Mouse (Mus musculus) hindbrain, embryonic 14.5 days (tissue): Measurements from ENCODE around the gene Utrn. TPM values are rescaled to one million over a fixed set of nuclear protein-coding genes. Genes with fewer than 3 reads are reported as not detected.

Experiments used
- ATAC-seq: fragments of 200-750 bp; cut with Nextera tagmentation; 2 replicates; pipeline ENCODE4 v1.8.0; 2017; ENCODE audit warnings: moderate number of reproducible peaks, mild to moderate bottlenecking, moderate TSS enrichment, moderate library complexity; ENCODE audit not compliant: low FRiP score
- DNase-seq: peaks from one replicate; pipeline ENCODE4 v3.0.0-alpha.2; 2015; ENCODE audit warnings: low spot score
- H3K27ac ChIP-seq: fragments of 300-500 bp; sonication (generic); 2 replicates; pipeline ENCODE4 v1.5.1; 2014; ENCODE audit warnings: mild to moderate bottlenecking, moderate library complexity
- H3K27me3 ChIP-seq: fragments of 300-500 bp; sonication (generic); 2 replicates; pipeline ENCODE4 v1.6.1; 2014; ENCODE audit warnings: mild to moderate bottlenecking, low read length, mixed read lengths; ENCODE audit not compliant: control insufficient read depth, insufficient read depth
- H3K36me3 ChIP-seq: fragments of 300-500 bp; sonication (generic); replicated peaks from 2 replicates; pipeline ENCODE4 v1.6.1; 2014; ENCODE audit not compliant: control insufficient read depth, insufficient read depth
- H3K4me1 ChIP-seq: fragments of 300-500 bp; sonication (generic); replicated peaks from 2 replicates; pipeline ENCODE4 v1.6.1; 2014; ENCODE audit warnings: antibody characterized with exemption, low read length, mixed read lengths; ENCODE audit not compliant: control insufficient read depth, insufficient read depth
- H3K4me2 ChIP-seq: fragments of 300-500 bp; sonication (generic); replicated peaks from 2 replicates; pipeline ENCODE4 v1.6.1; 2014; ENCODE audit warnings: mild to moderate bottlenecking, moderate library complexity
- H3K4me3 ChIP-seq: fragments of 300-500 bp; sonication (generic); replicated peaks from 2 replicates; pipeline ENCODE4 v1.5.1; 2014; ENCODE audit warnings: mild to moderate bottlenecking, low read length
- H3K9ac ChIP-seq: fragments of 300-500 bp; sonication (generic); 2 replicates; pipeline ENCODE4 v1.6.1; 2014
- H3K9me3 ChIP-seq: fragments of 300-500 bp; sonication (generic); 2 replicates; pipeline ENCODE4 v1.6.1; 2016; ENCODE audit warnings: low read length; ENCODE audit not compliant: control insufficient read depth
- WGBS: fragments of 180-500 bp; shearing (Covaris S2); extraction: QIAGEN DNeasy Blood & Tissue Kit; methylation state at CpG from one replicate; pipeline ENCODE4 v1.1.7; 2014; 5-methylcytosine and 5-hydroxymethylcytosine counted together
- polyA plus RNA-seq: library from polyadenylated mRNA; unstranded; fragments of >200 nt; fragmentation: Nextera tagmentation; extraction: Ambion mirVana; gene quantifications from 2 replicates; pipeline ENCODE4 v1.2.1, GENCODE M21; 2014

Utrn gene
- polyA plus RNA-seq, 1 experiment from 2014 or later, result 28.2 TPM

DNA sequence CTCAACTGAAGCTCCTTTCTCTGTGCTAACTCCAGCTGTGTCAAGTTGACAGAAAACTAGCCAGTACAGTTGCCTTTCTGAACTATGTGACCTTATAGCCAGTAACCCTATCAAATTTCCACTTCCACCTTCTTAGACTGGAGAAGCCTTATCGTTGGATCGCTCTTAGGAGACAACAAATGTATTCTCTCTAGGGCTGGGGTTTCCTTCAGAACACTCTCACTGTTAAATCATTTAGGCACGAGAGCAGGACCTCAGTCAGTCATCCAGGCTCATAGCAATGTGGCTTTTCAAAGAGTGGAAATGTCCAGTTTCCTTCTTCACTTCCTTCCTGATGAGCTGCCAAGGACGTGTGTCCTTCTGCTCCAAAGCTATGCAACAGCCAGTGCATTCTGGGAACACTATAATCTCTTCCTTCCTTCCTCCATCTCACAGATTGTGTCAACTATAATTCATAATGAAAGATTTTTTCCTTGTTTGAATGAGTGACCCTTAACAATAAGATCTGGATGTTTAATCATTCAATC, 87.7 kb downstream of the Utrn start:
- H3K4me1 ChIP-seq, result no peaks in the 10 kb centered on the region
- no peak overlapping the region for H3K27ac ChIP-seq
- no peaks in the 10 kb centered on the region for H3K36me3 ChIP-seq
- no peak overlapping the region for H3K9ac ChIP-seq
- no peak overlapping the region for H3K4me3 ChIP-seq
- ATAC-seq (no peak), DNase-seq (no peak)
- H3K9me3 ChIP-seq, result no peaks in the 10 kb centered on the region
- 84% methylated on average over 4 of the region's 4 CpGs for WGBS
- no peaks in the 10 kb centered on the region for H3K27me3 ChIP-seq
- no peak overlapping the region for H3K4me2 ChIP-seq

GRCm38 (mm10) chr10:12773178-12773577, 96.0 kb downstream of the Utrn start:
- Histone ChIP-seq H3K4me3 (no peak overlapping the region), H3K27me3 (no peaks in the 10 kb centered on the region), H3K27ac (no peak overlapping the region), H3K9ac (no peak overlapping the region), H3K36me3 (no peaks in the 10 kb centered on the region), H3K4me1 (no peaks in the 10 kb centered on the region), H3K4me2 (no peak overlapping the region), H3K9me3 (0 out of 2 replicates have a peak, but pooled peaks cover 2% of the 10 kb centered on the region)
- whole genome bisulfite sequencing, result 41% methylated on average over 6 of the region's 6 CpGs
- DNase-seq (no peak), ATAC-seq (no peak)

- ATAC-seq (no peak), DNase-seq (no peak)
- WGBS, result 90% methylated on average over 2 of the region's 2 CpGs
- Histone ChIP-seq H3K4me1 (no peaks in the 10 kb centered on the region), H3K4me2 (no peak overlapping the region), H3K27ac (no peak overlapping the region), H3K36me3 (no peaks in the 10 kb centered on the region), H3K9me3 (0 out of 2 replicates have a peak, but pooled peaks cover 4% of the 10 kb centered on the region), H3K9ac (no peak overlapping the region), H3K27me3 (no peaks in the 10 kb centered on the region), H3K4me3 (no peak overlapping the region)
These were observed 97.7 kb downstream of the Utrn start for GRCm38 (mm10) chr10:12771511-12771910.

DNA sequence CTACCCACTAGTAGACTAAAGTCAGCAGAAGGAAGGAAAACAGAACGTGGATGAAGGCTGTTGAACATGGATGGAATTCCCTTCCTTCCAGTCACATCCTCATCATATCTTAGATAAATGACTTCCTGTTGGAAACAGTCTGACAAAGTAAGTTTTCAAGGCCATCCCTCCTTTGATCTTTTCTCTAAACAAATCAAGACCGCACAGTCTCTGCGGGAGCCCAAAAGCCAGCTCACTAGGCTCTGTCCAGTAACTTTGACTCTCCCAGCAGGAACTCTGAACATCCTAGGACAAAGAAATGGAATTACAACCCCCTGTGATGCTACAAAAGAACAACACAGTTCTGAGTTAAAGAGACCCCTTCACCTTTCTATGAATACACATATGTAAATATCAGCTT, 106.5 kb downstream of the Utrn start:
- H3K4me2 ChIP-seq, result no peak overlapping the region
- H3K9ac ChIP-seq, result no peak overlapping the region
- 35% methylated on average over 3 of the region's 3 CpGs for WGBS
- no peak overlapping the region for H3K27ac ChIP-seq
- H3K4me1 ChIP-seq, result no peaks in the 10 kb centered on the region
- DNase-seq, result no peak
- no peaks in the 10 kb centered on the region for H3K27me3 ChIP-seq
- no peak for ATAC-seq
- no peaks in the 10 kb centered on the region for H3K9me3 ChIP-seq
- H3K4me3 ChIP-seq, result no peak overlapping the region
- no peaks in the 10 kb centered on the region for H3K36me3 ChIP-seq

DNA sequence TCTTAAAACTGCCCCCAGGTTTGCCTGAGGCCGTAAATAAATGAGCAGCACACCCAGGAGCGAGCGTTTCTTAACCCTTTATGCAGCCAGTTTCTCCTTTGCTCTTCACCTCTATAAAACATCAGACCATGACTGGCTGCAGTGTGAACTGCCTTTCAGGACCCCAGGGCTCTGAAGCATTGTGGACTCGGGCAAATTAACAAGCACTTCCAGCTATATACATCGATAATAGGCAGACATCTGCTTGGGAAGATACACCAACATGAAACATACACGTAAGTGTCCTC, 110.5 kb downstream of the Utrn start:
- DNase-seq (no peak), ATAC-seq (no peak)
- H3K9ac ChIP-seq, result no peak overlapping the region
- H3K4me2 ChIP-seq, result no peak overlapping the region
- H3K27me3 ChIP-seq, result no peaks in the 10 kb centered on the region; the same call in 1 of the 2 replicates
- H3K27ac ChIP-seq, result no peak overlapping the region
- H3K4me1 ChIP-seq, result no peaks in the 10 kb centered on the region
- no peaks in the 10 kb centered on the region for H3K36me3 ChIP-seq
- H3K4me3 ChIP-seq, result no peak overlapping the region
- WGBS, result 68% methylated on average over 6 of the region's 6 CpGs
- no peaks in the 10 kb centered on the region for H3K9me3 ChIP-seq

DNA sequence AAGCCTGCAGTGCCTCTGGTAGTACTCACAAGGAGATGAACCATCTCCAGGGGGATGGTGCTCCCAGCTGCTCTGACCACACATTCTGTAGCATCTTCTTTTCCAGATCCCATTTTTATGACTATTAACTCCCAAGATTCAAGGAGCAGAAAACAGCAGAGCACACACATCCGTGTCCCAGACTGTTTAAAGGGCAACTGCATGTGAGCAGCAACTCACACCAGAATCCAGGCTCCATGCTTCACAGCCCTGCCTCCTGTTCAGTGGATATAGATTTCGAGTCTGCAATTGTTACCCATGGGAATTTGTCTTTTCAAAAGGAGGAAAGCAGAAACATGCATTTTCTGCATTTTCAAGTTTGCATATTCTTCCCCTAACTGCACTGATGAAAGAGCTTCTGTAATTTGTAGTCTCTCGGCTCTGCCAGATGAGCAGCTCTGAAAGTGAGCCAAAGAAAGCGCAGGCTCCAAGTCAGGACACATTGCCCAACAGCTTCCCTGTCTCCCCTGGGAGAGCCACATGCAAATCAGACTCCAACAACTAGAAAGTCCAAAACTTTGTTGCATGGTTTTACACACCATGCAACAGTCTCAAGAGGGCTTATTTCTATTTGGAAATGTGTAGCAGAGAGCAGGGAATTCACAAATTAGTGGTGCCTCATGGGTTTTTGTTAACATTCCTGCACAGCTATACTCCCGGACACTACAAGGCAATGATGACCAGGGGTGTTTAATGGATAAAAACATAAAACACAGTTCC, 111.0 kb downstream of the Utrn start:
- H3K4me3 ChIP-seq, result no peak overlapping the region
- DNase-seq, result peak; percentile 63
- no peaks in the 10 kb centered on the region for H3K9me3 ChIP-seq
- H3K27me3 ChIP-seq, result no peaks in the 10 kb centered on the region; the same call in 1 of the 2 replicates
- H3K27ac ChIP-seq, result no peak overlapping the region
- no peak overlapping the region for H3K9ac ChIP-seq
- no peak for ATAC-seq
- 55% methylated on average over 5 of the region's 5 CpGs for WGBS
- no peaks in the 10 kb centered on the region for H3K4me1 ChIP-seq
- no peaks in the 10 kb centered on the region for H3K36me3 ChIP-seq
- no peak overlapping the region for H3K4me2 ChIP-seq

GRCm38 (mm10) chr10:12756692-12757091, 112.5 kb downstream of the Utrn start:
- no peaks in the 10 kb centered on the region for H3K9me3 ChIP-seq
- H3K27ac ChIP-seq, result no peak overlapping the region
- no peaks in the 10 kb centered on the region for H3K4me1 ChIP-seq
- no peaks in the 10 kb centered on the region for H3K36me3 ChIP-seq
- no peak overlapping the region for H3K4me3 ChIP-seq
- H3K9ac ChIP-seq, result no peak overlapping the region
- no peak for DNase-seq
- no peak overlapping the region for H3K4me2 ChIP-seq
- H3K27me3 ChIP-seq, result no peaks in the 10 kb centered on the region; the same call in 1 of the 2 replicates
- ATAC-seq, result no peak
- 85% methylated on average over 4 of the region's 4 CpGs for WGBS

DNA sequence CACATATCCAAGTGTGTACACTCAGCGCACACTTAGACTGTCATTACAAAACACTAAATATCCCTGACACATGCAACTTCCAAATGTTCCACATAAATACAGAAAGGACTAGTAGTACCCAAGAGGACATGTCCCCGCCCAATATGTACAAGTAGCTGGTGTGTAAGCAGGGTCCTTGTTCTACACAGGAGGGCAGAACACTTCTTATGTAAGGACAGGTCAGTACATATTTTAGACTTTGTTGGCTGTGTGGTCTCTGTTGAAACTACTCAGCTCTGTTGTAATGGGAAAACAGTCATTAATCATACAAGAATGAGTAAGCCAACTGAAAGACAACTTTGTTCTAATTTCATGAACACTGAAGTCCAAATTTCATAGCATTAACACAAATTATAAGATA, 114.3 kb downstream of the Utrn start:
- Histone ChIP-seq H3K9me3 (no peaks in the 10 kb centered on the region), H3K27me3 (no peaks in the 10 kb centered on the region; the same call in 1 of the 2 replicates), H3K36me3 (no peaks in the 10 kb centered on the region), H3K27ac (no peak overlapping the region), H3K4me1 (no peaks in the 10 kb centered on the region), H3K4me3 (no peak overlapping the region), H3K9ac (no peak overlapping the region), H3K4me2 (no peak overlapping the region)
- DNase-seq (no peak), ATAC-seq (no peak)
- 97% methylated on average over 2 of the region's 2 CpGs for WGBS

- WGBS, result 92% methylated on average over 6 of the region's 6 CpGs
These were observed 115.0 kb downstream of the Utrn start for GRCm38 (mm10) chr10:12754166-12754565.

More at GRCm38 (mm10) chr10:12754166-12754565, 115.0 kb downstream of the Utrn start:
- Histone ChIP-seq H3K4me1 (no peaks in the 10 kb centered on the region), H3K4me2 (no peak overlapping the region), H3K9me3 (no peaks in the 10 kb centered on the region), H3K4me3 (no peak overlapping the region), H3K27me3 (no peaks in the 10 kb centered on the region; the same call in 1 of the 2 replicates), H3K9ac (no peak overlapping the region), H3K27ac (no peak overlapping the region), H3K36me3 (no peaks in the 10 kb centered on the region)
- DNase-seq (no peak), ATAC-seq (no peak)
